Mouse (Mus musculus): Measurements from ENCODE around the gene Spata3. TPM values are rescaled to one million over a fixed set of nuclear protein-coding genes. Genes with fewer than 3 reads are reported as not detected.

The Spata3 gene
- polyA plus RNA-seq, 1 experiment from 2014 or later = not detected

DNA sequence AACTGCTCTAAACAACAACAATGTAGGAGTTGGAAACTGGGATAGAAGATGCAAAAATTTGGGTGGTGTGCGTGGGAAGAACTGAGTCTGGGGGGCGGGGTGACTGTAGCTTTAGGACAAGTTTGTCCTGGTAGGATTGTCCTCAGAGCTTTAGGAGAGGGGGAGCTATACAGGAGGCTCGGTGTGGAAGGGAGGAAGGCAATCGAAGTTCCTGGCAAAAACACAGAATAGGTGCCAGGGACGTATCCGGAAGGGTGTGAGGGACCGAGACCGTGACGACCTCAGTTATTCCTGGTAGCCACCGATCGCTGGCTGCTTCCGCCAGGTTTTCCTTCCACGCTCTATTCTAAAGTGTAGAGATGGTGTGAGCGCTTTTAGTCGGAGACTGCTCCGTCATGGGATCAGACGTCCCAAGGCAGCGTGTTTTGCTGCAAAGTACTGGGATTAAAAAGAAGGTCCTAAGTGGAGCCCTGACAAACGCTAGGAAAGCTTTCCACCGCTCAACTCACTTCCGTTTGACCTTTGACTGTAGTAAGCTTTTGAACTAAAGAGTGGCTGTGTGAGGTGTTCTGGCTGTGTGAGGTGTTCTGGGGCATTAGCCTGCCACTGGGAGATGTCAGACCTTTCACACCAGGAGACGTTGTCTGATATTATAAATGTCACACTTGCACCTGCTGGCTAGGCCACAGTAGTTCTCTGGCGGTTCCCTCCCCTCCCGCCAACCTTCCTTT, 30.4 kb downstream of the Spata3 start:
- Histone ChIP-seq H3K9ac (no peak overlapping the region), H3K9me3 (ENCODE audit: low read depth, low read length) (no peaks in the 10 kb centered on the region), H3K4me2 (peak overlapping the region; percentile 95), H3K36me3 (ENCODE audit: insufficient read depth) (no peaks in the 10 kb centered on the region), H3K27ac (ENCODE audit: low read depth) (no peak overlapping the region), H3K4me1 (ENCODE audit: insufficient read depth) (0 out of 2 replicates have a peak, but pooled peaks cover 3% of the 10 kb centered on the region), H3K27me3 (ENCODE audit: insufficient read depth, low read length) (peaks cover 45% of the 10 kb centered on the region), H3K4me3 (ENCODE audit: low read depth, low read length) (peak overlapping the region; percentile 51)
- ATAC-seq (ENCODE audit: insufficient read depth) (no peak), DNase-seq (no peak)
- TF ChIP-seq CTCF (IDR thresholded peaks at IDR 0.05; ENCODE audit: low read depth) = no peak
- WGBS = 7% methylated on average over 24 of the region's 24 CpGs

DNA sequence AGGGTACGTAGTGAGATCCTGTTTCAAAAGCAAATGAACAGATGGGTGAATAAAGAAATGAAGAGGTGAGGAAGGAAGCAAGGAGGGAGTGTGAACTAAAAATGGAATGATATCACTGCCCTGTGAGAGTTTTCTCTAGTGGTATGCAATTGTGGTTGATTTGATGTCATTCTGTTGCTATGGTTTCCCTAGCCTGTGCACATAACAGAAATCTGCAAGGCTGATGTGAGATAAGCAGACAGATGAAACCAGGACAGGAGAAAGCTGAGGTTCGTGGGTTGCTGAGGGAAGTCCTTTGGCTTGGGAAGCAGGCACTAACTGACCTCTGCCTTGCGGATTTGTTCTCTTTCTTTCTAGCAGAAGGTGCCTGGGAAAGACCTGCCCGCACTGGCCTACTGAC, 31.6 kb downstream of the Spata3 start:
- no peak overlapping the region for H3K9ac ChIP-seq
- peaks cover 45% of the 10 kb centered on the region for H3K27me3 ChIP-seq (ENCODE audit: insufficient read depth, low read length)
- no peak overlapping the region for H3K4me3 ChIP-seq (ENCODE audit: low read depth, low read length)
- no peak overlapping the region for H3K4me2 ChIP-seq
- TF ChIP-seq CTCF (IDR thresholded peaks at IDR 0.05; ENCODE audit: low read depth) = no peak
- 0 out of 2 replicates have a peak, but pooled peaks cover 3% of the 10 kb centered on the region for H3K4me1 ChIP-seq (ENCODE audit: insufficient read depth)
- no peaks in the 10 kb centered on the region for H3K36me3 ChIP-seq (ENCODE audit: insufficient read depth)
- 57% methylated on average over 4 of the region's 4 CpGs for WGBS
- ATAC-seq (ENCODE audit: insufficient read depth) = no peak
- no peak for DNase-seq
- no peak overlapping the region for H3K27ac ChIP-seq (ENCODE audit: low read depth)
- no peaks in the 10 kb centered on the region for H3K9me3 ChIP-seq (ENCODE audit: low read depth, low read length)

GRCm38 (mm10) chr1:86048744-86049143, 32.1 kb downstream of the Spata3 start:
- DNase-seq (no peak), ATAC-seq (ENCODE audit: insufficient read depth) (peak; percentile 55; the same call in 1 of the 2 replicates)

DNA sequence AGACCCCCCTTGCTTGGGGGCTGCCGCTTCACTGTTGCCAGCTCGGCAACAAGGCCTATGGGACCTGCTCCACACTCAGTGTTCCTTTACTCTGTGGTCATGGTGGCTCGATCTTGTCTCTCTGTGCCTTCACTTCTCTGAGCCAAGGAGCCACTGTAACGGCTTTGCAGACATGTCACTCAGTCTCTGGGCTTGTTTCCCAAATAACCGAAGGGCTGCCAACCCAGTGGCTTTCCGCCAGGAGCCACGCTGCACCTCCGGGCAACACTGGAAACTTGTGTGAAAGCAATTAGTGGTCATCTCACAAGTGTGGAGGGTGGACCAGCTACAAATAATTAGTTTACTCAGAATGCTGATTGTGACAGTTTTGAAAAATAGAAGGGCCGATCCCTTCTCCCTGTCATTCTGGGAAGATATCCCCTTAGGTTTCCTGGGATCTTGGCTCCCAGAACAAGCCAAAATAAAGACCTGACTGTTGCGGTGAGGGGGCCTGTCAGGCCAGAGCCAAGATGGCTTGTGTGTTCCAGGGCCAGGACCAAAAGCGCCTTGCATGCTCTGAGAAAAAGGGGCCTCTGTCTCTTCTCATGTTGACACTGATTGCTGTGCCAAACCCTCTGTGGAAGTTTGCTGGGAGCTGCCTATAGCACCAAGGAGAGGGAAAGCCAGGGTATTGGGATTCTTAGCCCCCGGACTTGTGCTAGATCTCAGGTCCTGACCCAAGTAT, 36.7 kb downstream of the Spata3 start:
- H3K27ac ChIP-seq (ENCODE audit: low read depth) = no peak overlapping the region
- DNase-seq = no peak
- no peaks in the 10 kb centered on the region for H3K4me1 ChIP-seq (ENCODE audit: insufficient read depth)
- no peak for ATAC-seq (ENCODE audit: insufficient read depth)
- no peak overlapping the region for H3K4me3 ChIP-seq (ENCODE audit: low read depth, low read length)
- no peak overlapping the region for H3K9ac ChIP-seq
- H3K27me3 ChIP-seq (ENCODE audit: insufficient read depth, low read length) = peaks cover 3% of the 10 kb centered on the region; the same call in 1 of the 2 replicates
- no peak for TF ChIP-seq CTCF (IDR thresholded peaks at IDR 0.05; ENCODE audit: low read depth)
- no peak overlapping the region for H3K4me2 ChIP-seq
- H3K9me3 ChIP-seq (ENCODE audit: low read depth, low read length) = no peaks in the 10 kb centered on the region
- H3K36me3 ChIP-seq (ENCODE audit: insufficient read depth) = no peaks in the 10 kb centered on the region
- 74% methylated on average over 12 of the region's 12 CpGs for WGBS

More at GRCm38 (mm10) chr1:86048744-86049143, 32.1 kb downstream of the Spata3 start:
- peaks cover 45% of the 10 kb centered on the region for H3K27me3 ChIP-seq (ENCODE audit: insufficient read depth, low read length)
- H3K4me2 ChIP-seq = no peak overlapping the region
- H3K9me3 ChIP-seq (ENCODE audit: low read depth, low read length) = no peaks in the 10 kb centered on the region
- no peak overlapping the region for H3K27ac ChIP-seq (ENCODE audit: low read depth)
- 58% methylated on average over 3 of the region's 3 CpGs for WGBS
- no peaks in the 10 kb centered on the region for H3K36me3 ChIP-seq (ENCODE audit: insufficient read depth)
- TF ChIP-seq CTCF (IDR thresholded peaks at IDR 0.05; ENCODE audit: low read depth) = no peak
- H3K4me3 ChIP-seq (ENCODE audit: low read depth, low read length) = no peak overlapping the region
- no peak overlapping the region for H3K9ac ChIP-seq
- H3K4me1 ChIP-seq (ENCODE audit: insufficient read depth) = 0 out of 2 replicates have a peak, but pooled peaks cover 3% of the 10 kb centered on the region

GRCm38 (mm10) chr1:86054943-86055342, 38.3 kb downstream of the Spata3 start:
- no peak for ATAC-seq (ENCODE audit: insufficient read depth)
- Histone ChIP-seq H3K9ac (no peak overlapping the region), H3K4me1 (ENCODE audit: insufficient read depth) (no peaks in the 10 kb centered on the region), H3K27me3 (ENCODE audit: insufficient read depth, low read length) (no peaks in the 10 kb centered on the region), H3K36me3 (ENCODE audit: insufficient read depth) (no peaks in the 10 kb centered on the region), H3K9me3 (ENCODE audit: low read depth, low read length) (no peaks in the 10 kb centered on the region), H3K27ac (ENCODE audit: low read depth) (no peak overlapping the region), H3K4me3 (ENCODE audit: low read depth, low read length) (no peak overlapping the region), H3K4me2 (no peak overlapping the region)
- WGBS = 61% methylated on average over 3 of the region's 3 CpGs
- DNase-seq = no peak
- TF ChIP-seq CTCF (IDR thresholded peaks at IDR 0.05; ENCODE audit: low read depth) = no peak

DNA sequence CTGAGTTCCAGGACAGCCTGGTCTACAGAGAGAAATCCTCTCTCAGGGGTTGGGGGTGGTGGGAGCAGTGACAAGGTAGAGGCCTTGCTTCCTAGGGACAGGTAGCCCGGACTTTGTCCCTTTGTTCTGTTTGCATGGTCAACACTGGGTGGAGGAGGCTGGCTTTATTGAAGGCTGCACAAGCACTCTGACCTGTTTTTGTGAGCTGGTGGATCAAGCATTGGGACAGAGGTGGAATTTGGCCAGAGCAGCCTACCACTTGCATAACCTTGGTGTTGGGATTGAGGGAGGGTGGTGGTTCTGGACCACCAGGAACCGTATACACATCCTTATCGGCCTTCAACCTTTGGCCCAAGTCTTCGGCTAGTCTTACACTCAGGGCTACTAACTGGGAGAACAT, 39.7 kb downstream of the Spata3 start:
- DNase-seq (no peak), ATAC-seq (ENCODE audit: insufficient read depth) (no peak)
- no peak overlapping the region for H3K4me3 ChIP-seq (ENCODE audit: low read depth, low read length)
- no peak overlapping the region for H3K27ac ChIP-seq (ENCODE audit: low read depth)
- 78% methylated on average over 4 of the region's 4 CpGs for WGBS
- no peak overlapping the region for H3K9ac ChIP-seq
- H3K36me3 ChIP-seq (ENCODE audit: insufficient read depth) = no peaks in the 10 kb centered on the region
- no peak overlapping the region for H3K4me2 ChIP-seq
- TF ChIP-seq CTCF (IDR thresholded peaks at IDR 0.05; ENCODE audit: low read depth) = no peak
- no peaks in the 10 kb centered on the region for H3K9me3 ChIP-seq (ENCODE audit: low read depth, low read length)
- no peaks in the 10 kb centered on the region for H3K27me3 ChIP-seq (ENCODE audit: insufficient read depth, low read length)
- no peaks in the 10 kb centered on the region for H3K4me1 ChIP-seq (ENCODE audit: insufficient read depth)

All from lung, embryonic 14.5 days (tissue).